Mouse (Mus musculus) erythroblast, embryonic 14.5 days (primary cell): Measurements from ENCODE around the gene Mapk14. TPM values are rescaled to one million over a fixed set of nuclear protein-coding genes. Genes with fewer than 3 reads are reported as not detected.

ENCODE experiments used
- H3K27me3 ChIP-seq: 2 replicates; pipeline ENCODE4 v1.6.1; 2012; ENCODE audit warnings: inconsistent platforms; ENCODE audit not compliant: control insufficient read depth
- H3K36me3 ChIP-seq: 2 replicates; pipeline ENCODE4 v1.6.1; 2012; ENCODE audit warnings: mild to moderate bottlenecking, inconsistent platforms; ENCODE audit not compliant: control insufficient read depth
- H3K4me1 ChIP-seq: 2 replicates; pipeline ENCODE4 v1.6.1; 2012; ENCODE audit warnings: inconsistent platforms; ENCODE audit not compliant: control insufficient read depth
- H3K4me3 ChIP-seq: replicated peaks from 2 replicates; pipeline ENCODE3; 2012; ENCODE audit warnings: moderate library complexity, mild to moderate bottlenecking, inconsistent platforms
- H3K9me3 ChIP-seq: 2 replicates; pipeline ENCODE4 v1.6.1; 2012; ENCODE audit warnings: low read length, inconsistent platforms, mixed read lengths; ENCODE audit not compliant: control insufficient read depth
- GATA1 ChIP-seq: IDR thresholded peaks from 2 replicates; pipeline ENCODE4 v1.6.1; 2012; ENCODE audit warnings: low read length, inconsistent platforms, mixed read lengths
- TAL1 ChIP-seq: IDR thresholded peaks from 3 replicates; pipeline ENCODE4 v1.6.1; 2012; ENCODE audit warnings: low read length, inconsistent platforms, mixed read lengths
- polyA plus RNA-seq: library from polyadenylated mRNA; stranded (reverse); fragments of >175 nt; gene quantifications from 2 replicates; pipeline ENCODE4 v1.2.3, GENCODE M21; 2012

Gene Mapk14
- polyA plus RNA-seq, 1 experiment: 1.5 TPM

GRCm38 (mm10) chr17:28745773-28746172 lies 54.6 kb downstream of the Mapk14 start:
- Histone ChIP-seq H3K4me3 (no peak overlapping the region), H3K36me3 (peaks cover 85% of the 10 kb centered on the region), H3K9me3 (no peaks in the 10 kb centered on the region; the same call in 1 of the 2 replicates), H3K4me1 (peaks cover under 1% of the 10 kb centered on the region), H3K27me3 (no peaks in the 10 kb centered on the region)
- no peak for TF ChIP-seq TAL1
- TF ChIP-seq GATA1: no peak

- Histone ChIP-seq H3K9me3 (no peaks in the 10 kb centered on the region; the same call in 1 of the 2 replicates), H3K36me3 (peaks cover 63% of the 10 kb centered on the region), H3K4me1 (no peaks in the 10 kb centered on the region; the same call in 1 of the 2 replicates), H3K4me3 (no peak overlapping the region), H3K27me3 (no peaks in the 10 kb centered on the region)
- no peak for TF ChIP-seq GATA1
- no peak for TF ChIP-seq TAL1
Observed at GRCm38 (mm10) chr17:28748001-28748400, 56.9 kb downstream of the Mapk14 start.

- no peak for TF ChIP-seq TAL1
- TF ChIP-seq GATA1: no peak
- no peaks in the 10 kb centered on the region for H3K9me3 ChIP-seq
- H3K36me3 ChIP-seq: peaks cover 37% of the 10 kb centered on the region
- no peaks in the 10 kb centered on the region for H3K27me3 ChIP-seq
- no peak overlapping the region for H3K4me3 ChIP-seq
- H3K4me1 ChIP-seq: no peaks in the 10 kb centered on the region; the same call in 1 of the 2 replicates
Observed at GRCm38 (mm10) chr17:28750580-28750979, 59.5 kb downstream of the Mapk14 start.

- H3K27me3 ChIP-seq: peaks cover 3% of the 10 kb centered on the region; the same call in 1 of the 2 replicates
Observed at GRCm38 (mm10) chr17:28756447-28756846, 65.3 kb downstream of the Mapk14 start.

DNA sequence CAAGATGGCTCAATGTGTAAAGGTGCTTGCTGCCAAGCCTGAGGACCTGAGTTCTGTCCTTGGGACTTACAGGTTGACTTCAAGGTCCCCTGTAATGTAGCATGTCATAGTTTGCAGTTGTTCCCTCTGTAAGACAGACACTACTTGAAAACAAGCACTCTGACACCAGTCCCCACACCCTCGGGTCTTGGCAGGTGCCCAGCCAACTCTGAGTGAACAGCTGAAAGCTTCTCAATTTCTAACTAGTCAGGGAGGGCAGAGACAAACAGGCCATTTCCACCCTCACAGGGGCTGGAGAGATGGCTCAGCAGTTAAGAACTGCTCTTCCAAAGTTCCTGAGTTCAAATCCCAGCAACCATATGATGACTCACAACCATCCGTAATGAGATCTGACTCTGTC lies 66.3 kb downstream of the Mapk14 start:
- H3K36me3 ChIP-seq: no peaks in the 10 kb centered on the region
- peaks cover 5% of the 10 kb centered on the region for H3K4me1 ChIP-seq
- no peak overlapping the region for H3K4me3 ChIP-seq
- no peaks in the 10 kb centered on the region for H3K9me3 ChIP-seq
- H3K27me3 ChIP-seq: peaks cover 3% of the 10 kb centered on the region; the same call in 1 of the 2 replicates
- TF ChIP-seq TAL1: no peak
- no peak for TF ChIP-seq GATA1

More at GRCm38 (mm10) chr17:28756447-28756846, 65.3 kb downstream of the Mapk14 start:
- Histone ChIP-seq H3K9me3 (no peaks in the 10 kb centered on the region), H3K36me3 (no peaks in the 10 kb centered on the region), H3K4me1 (peaks cover 5% of the 10 kb centered on the region), H3K4me3 (no peak overlapping the region)
- TF ChIP-seq TAL1 (no peak), GATA1 (no peak)

DNA sequence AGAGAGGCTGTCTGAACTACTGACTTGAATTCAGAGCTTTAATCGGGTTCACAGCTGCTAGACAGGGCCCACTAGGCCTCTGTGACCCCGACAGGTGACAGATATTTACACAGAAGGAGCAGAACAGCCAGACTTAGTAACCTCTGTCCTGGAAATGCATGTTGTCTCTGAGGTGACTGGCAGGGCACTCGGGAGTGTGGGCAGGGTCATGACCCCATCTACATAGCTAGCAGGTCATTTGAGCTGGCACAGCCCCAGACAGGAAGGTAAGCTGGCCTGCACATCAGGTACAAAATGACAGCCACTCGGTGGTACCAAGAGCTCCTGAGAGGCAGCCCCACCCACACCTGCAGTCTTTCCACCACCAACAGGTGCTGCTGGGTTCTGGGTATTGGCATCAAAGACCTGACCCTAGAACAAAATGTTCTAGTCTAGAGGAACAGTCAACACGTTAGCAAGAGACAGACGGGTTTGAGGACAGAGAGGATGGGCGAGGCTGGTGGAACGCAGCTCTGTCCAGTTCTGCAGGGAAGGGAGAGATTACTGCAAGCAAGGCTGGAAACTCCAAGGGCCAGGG lies 69.7 kb downstream of the Mapk14 start:
- H3K36me3 ChIP-seq: no peaks in the 10 kb centered on the region
- peaks cover 12% of the 10 kb centered on the region for H3K27me3 ChIP-seq
- no peaks in the 10 kb centered on the region for H3K9me3 ChIP-seq
- TF ChIP-seq GATA1 (no peak), TAL1 (no peak)
- H3K4me1 ChIP-seq: peaks cover 5% of the 10 kb centered on the region
- no peak overlapping the region for H3K4me3 ChIP-seq

- H3K27me3 ChIP-seq: peaks cover 21% of the 10 kb centered on the region
- TF ChIP-seq GATA1 (no peak), TAL1 (no peak)
- no peaks in the 10 kb centered on the region for H3K36me3 ChIP-seq
- no peaks in the 10 kb centered on the region for H3K9me3 ChIP-seq
- peaks cover 5% of the 10 kb centered on the region for H3K4me1 ChIP-seq
- H3K4me3 ChIP-seq: no peak overlapping the region
Observed at GRCm38 (mm10) chr17:28761871-28762270, 70.7 kb downstream of the Mapk14 start.

- Histone ChIP-seq H3K4me3 (no peak overlapping the region), H3K27me3 (peaks cover 60% of the 10 kb centered on the region), H3K9me3 (no peaks in the 10 kb centered on the region; the same call in 1 of the 2 replicates), H3K4me1 (peaks cover 11% of the 10 kb centered on the region), H3K36me3 (no peaks in the 10 kb centered on the region)
- TF ChIP-seq TAL1: no peak
- no peak for TF ChIP-seq GATA1
Observed at GRCm38 (mm10) chr17:28766203-28766602, 75.1 kb downstream of the Mapk14 start.

GRCm38 (mm10) chr17:28766781-28767515 lies 75.8 kb downstream of the Mapk14 start:
- Histone ChIP-seq H3K4me1 (peaks cover 11% of the 10 kb centered on the region), H3K36me3 (no peaks in the 10 kb centered on the region), H3K4me3 (no peak overlapping the region), H3K27me3 (peaks cover 67% of the 10 kb centered on the region), H3K9me3 (no peaks in the 10 kb centered on the region; the same call in 1 of the 2 replicates)
- TF ChIP-seq TAL1: no peak
- TF ChIP-seq GATA1: no peak
